Mouse (Mus musculus) naive thymus-derived CD4-positive, alpha-beta T cell, adult 2 months (primary cell): Measurements from ENCODE around the gene A630076J17Rik.

Source experiments
- DNase-seq: peaks from one replicate; pipeline ENCODE4 v3.0.0-alpha.2; 2011; ENCODE audit warnings: low read depth

A630076J17Rik gene

DNA sequence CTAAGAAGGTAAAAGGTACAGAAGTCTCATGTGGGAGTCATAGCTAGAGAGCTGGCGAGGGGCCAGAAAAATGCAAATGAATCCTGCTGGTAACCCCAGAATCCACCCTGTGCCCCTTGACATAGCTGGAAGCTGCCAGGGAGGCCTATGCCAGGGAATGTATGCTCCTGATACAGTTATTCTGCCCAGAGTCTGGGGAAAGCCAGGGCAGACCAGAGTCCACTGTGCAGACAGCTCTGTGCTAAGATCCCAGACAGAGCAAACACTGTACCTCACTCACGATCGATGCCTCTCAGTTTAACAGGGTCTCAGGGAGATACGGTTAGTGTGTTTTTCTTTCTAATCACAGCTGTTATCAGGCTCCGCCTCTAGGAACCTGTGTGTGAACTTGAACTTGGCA, 592 bp upstream of the A630076J17Rik start:
- DNase-seq, result no peak

DNA sequence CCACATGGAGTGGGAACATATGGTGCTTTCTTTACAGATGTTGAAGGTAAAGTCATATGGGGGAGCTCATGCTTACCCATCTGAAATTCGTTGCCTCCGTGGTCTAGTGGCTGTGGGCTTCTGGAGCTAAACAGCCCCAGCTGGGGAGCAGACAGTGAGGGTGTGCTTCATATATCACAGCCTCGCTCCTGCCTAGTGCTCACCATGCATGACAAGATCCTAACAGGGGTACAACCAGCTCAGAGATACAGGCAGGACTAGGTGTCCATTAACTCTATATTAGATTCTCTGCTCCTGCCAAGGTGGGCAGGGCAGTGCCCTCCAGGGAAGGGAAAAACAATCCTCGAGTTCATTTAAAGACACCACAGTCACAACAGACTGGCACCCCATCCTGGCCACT, 788 bp downstream of the A630076J17Rik start:
- DNase-seq, result no peak

GRCm38 (mm10) chr3:107233351-107233813, 3.0 kb downstream of the A630076J17Rik start:
- DNase-seq, result peak; percentile 93

- no peak for DNase-seq
Measured at GRCm38 (mm10) chr3:107233945-107234344, 3.5 kb downstream of the A630076J17Rik start.

GRCm38 (mm10) chr3:107238051-107238450, 7.6 kb downstream of the A630076J17Rik start:
- DNase-seq, result no peak

DNA sequence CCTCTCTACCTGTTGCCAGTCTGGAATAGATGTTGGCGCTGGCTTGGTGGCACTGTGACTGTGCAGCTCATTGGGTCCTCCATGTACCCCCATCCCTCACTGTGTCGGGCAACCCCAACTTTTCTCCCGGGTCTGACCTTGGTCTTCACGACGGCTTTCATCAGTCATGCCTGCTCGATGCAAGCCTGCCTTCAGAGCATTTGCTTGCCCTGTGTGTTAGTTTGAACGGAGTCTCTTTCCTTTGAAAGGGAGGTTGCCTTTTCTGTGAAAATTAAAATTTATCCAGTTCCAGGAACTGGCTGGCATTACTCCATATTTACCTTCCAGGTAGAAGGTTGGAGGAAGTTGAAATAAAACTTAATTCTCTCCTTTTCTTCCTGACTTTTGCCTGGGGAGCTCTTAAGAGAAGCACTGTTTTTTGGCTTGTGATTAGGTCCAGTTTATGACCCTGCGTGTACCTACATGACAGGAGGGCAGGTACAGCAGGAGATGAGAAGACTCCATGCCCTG, 8.1 kb downstream of the A630076J17Rik start:
- DNase-seq, result no peak

- no peak for DNase-seq
Measured at GRCm38 (mm10) chr3:107239607-107240006, 9.2 kb downstream of the A630076J17Rik start, which contains the start of gene Prok1. Prok1 (minus strand) TSS chr3:107239707.

DNA sequence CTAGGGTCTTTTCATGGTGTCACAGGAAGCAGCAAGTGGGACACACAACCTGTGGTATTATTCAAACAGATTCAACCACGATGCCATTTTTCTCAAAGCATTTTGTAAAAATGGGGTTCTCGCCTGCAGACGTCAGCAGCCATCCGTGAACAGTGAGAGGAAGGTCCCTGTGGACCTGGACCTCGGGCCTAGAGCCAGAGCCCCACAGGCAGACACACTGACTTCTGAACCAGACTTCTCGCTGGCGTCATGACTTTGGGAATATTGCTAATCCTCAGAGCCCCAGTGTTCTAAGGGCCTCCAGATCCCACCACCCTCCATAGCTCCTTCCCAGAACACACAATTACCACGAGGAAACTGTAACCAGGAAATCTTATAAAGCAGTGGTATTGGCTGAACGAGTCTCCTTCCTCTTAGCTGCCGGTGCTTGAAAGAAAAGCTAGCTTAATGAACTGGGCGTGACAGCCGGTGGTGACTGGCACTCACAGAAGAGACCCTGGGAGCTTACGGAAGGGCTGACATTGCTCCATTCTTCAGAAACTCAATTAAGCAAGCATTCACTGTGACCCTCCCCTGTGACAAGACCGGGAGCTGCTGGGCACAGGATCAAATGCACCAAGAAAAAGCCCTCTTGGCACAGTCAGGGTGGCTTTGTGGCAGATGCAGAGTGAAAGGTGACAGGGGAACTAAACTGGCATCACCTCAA, 11.1 kb downstream of the A630076J17Rik start:
- no peak for DNase-seq

- no peak for DNase-seq
Measured at GRCm38 (mm10) chr3:107246876-107247275, 16.5 kb downstream of the A630076J17Rik start.

GRCm38 (mm10) chr3:107249042-107249441, 18.6 kb downstream of the A630076J17Rik start:
- DNase-seq, result no peak

DNA sequence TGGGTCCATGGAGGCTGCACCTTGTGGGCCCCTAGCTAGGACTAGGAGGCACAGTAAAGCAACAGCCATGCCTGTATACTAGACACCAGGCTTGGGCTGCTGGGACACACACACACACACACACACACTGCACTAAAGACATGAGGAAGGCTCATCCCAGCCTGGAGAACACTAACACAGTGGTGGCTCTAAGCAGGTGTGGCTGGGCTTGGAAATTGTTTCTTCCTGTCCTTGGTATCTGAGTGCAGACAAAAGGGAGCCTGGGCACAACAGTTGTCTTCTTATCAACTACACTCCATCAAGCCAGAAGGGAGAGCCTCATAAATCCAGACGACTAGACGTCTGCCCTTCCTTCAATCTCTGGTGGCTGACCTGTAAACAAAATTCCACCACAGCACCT, 19.9 kb downstream of the A630076J17Rik start:
- no peak for DNase-seq

- DNase-seq, result no peak
Measured at GRCm38 (mm10) chr3:107252035-107252434, 21.6 kb downstream of the A630076J17Rik start.

- DNase-seq, result no peak
Measured at GRCm38 (mm10) chr3:107253925-107254324, 23.5 kb downstream of the A630076J17Rik start.

- no peak for DNase-seq
Measured at GRCm38 (mm10) chr3:107255992-107256391, 25.6 kb downstream of the A630076J17Rik start.

DNA sequence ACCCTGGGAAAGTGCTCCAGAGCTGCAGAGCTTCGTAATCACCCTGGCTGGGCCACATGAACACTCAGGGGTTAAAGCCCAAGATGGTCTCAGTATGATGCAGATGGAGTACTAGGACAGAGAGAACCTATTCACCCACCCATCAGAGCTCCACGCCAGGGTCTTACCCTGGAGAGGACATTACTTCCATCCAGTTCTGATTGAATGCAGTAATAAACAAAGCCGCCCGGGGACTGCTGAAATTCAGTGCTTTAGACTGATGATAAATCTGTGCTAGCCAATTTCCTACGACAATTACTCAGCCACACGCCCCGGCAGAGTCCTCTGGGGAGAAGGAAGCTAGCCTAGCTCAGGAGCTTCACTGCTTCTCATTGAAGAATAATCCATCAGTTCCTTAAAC, 26.3 kb downstream of the A630076J17Rik start:
- no peak for DNase-seq

- no peak for DNase-seq
Measured at GRCm38 (mm10) chr3:107257924-107258323, 27.5 kb downstream of the A630076J17Rik start.

GRCm38 (mm10) chr3:107260956-107261850, 30.8 kb downstream of the A630076J17Rik start:
- DNase-seq, result no peak

DNA sequence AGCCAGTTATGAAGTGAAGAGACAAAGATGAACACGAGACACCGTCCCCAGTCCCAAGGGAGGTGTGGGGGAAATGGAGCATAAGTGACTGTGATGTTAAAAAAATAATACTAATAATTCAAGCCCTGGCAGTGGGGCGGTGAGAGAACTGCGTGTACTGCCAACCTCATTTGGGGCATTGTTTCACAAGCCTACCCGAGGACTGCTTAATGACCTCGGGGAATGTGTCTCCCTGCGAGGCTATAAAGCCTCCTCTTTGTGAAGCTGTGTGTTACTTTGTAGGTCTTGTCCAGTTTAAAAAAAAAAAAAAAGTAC, 31.4 kb downstream of the A630076J17Rik start:
- DNase-seq, result no peak

DNA sequence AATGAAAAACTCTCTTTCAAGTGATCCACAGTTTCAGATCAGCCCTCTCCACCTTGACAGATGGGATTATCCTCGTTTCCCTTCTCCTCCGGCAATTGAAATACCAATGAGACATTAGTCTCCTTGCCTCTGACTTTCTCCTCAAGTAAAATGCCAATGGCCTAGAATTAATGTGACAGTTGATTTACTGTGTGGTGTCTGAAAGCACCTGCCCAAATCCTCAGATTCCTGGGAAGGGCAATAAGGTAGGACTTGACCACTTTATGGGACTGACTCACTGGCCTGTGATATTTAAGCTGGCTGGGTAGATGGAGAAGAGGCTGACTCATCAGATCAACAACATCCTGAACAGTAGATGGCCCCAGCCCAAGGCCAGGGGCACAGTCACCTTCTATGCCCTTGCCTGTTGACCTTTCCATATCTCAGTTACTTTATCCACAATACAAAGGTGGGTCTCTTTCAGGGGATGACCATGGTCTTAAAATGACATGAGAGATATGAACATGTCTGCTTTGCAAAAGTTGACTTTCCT, 36.5 kb downstream of the A630076J17Rik start:
- no peak for DNase-seq

GRCm38 (mm10) chr3:107272433-107272832, 42.0 kb downstream of the A630076J17Rik start:
- DNase-seq, result no peak

- DNase-seq, result peak; percentile 77
Measured at GRCm38 (mm10) chr3:107273820-107274219, 43.4 kb downstream of the A630076J17Rik start.

DNA sequence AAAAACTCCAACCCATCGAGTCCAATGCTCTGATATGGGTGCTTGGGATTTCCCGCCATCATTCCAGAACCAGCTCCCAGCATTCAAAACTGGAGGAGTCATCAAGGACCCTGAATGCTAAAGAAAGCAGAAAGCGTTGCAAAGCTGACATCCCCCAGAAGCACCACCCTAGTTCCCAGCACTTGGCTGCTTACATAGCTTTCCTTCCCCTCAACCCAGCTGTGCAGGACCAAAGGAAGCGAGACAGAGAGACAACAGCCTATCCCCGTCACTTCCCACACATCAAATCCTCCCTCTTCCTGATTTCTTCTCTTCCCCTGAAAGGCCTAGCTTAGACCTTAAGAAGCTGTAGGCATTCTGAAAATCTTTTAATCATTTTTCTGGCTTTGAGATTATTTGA, 44.9 kb downstream of the A630076J17Rik start:
- DNase-seq, result no peak

DNA sequence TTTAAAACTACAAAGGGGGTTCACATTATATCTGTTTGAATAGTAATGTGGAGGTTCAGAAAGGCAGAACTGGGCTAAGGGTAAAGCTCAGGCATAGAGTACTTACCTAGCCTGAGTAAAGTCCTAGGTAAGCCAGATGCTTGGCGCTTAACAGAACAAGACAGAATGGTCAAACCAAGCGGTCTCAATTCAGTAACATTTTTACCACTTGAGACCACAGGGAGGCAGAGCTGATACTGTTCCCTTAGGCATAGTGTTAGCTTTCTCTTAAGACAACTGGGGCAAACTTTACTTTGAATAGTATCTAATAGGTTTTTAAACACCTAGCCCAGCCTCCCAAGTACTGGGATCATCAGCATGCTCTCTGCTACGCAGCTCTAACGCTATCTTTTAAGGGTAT, 45.6 kb downstream of the A630076J17Rik start:
- no peak for DNase-seq
